Mouse (Mus musculus): Measurements from ENCODE around the gene Pkd1l2. TPM values are rescaled to one million over a fixed set of nuclear protein-coding genes. Genes with fewer than 3 reads are reported as not detected.

Pkd1l2 gene
- polyA plus RNA-seq, 2 experiments: not detected

DNA sequence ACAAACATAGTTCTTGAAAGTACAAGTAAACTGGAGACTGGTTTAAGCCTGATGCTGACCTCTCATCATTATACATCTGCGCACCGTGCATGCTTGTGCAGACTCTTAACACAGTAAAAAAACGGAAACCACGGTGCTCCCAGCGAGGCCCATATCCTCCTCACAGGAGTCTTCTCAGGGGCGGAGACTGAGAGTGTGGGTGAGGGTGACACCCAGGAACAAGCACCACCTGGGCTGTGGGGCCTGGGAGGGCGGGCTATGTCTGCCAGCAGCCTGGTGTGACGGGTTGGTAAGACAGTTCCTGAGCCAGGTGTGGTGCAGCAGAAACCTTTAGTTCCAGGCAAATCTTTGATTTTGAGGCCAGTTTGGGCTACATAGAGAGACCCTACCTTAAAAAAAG, 129.8 kb downstream of the Pkd1l2 start:
- no peak overlapping the region for H3K9ac ChIP-seq (replicated peaks)
- H3K4me1 ChIP-seq (replicated peaks; ENCODE audit: control insufficient read depth in 2 of 2, insufficient read depth in 2 of 2, low read length in 1 of 2): peaks cover 6 to 7% of the 10 kb centered on the region in 2 experiments
- H3K27me3 ChIP-seq (ENCODE audit: control insufficient read depth, insufficient read depth, low read length): no peaks in the 10 kb centered on the region
- ATAC-seq (ENCODE audit: insufficient read depth): no peak
- 51% methylated on average over 8 of the region's 8 CpGs for WGBS (ENCODE audit: insufficient replicate concordance)
- H3K27ac ChIP-seq: no peak overlapping the region
- no peak for TF ChIP-seq EP300 (IDR thresholded peaks at IDR 0.05; ENCODE audit: low read depth)
- no peak for TF ChIP-seq CTCF (IDR thresholded peaks at IDR 0.05; ENCODE audit: low read depth)
- no peak for DNase-seq (ENCODE audit: low read depth in 3 of 3, low spot score in 3 of 3)
- no peak overlapping the region for H3K4me3 ChIP-seq (ENCODE audit: insufficient read depth in 1 of 2, low read depth in 2 of 2, low read length in 2 of 2)
- H3K36me3 ChIP-seq (replicated peaks; ENCODE audit: control insufficient read depth, insufficient read depth, low read depth): peaks cover 9% of the 10 kb centered on the region
- no peak overlapping the region for H3K4me2 ChIP-seq (ENCODE audit: low read depth)
- no peaks in the 10 kb centered on the region for H3K9me3 ChIP-seq (ENCODE audit: control insufficient read depth, low read length)

DNA sequence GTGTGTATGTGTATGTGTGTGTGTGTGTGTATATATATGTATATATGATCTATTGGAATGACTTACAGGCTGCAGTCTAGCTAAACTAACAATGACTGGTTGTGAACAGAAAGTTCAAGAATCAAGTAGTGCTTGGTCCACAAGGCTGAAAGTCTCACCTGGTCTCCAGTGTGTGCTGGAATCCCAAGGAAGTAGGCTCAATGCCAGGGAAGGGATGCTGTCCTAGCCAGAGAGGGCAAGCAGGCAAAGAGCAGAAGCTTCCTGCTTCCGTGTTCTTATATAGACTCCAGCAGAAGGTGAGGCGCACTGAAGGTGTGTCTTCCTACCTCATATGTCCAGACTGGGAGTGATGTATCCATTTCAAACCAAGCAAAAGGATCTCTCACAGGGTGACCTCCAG, 130.5 kb downstream of the Pkd1l2 start:
- ATAC-seq (ENCODE audit: insufficient read depth): no peak
- TF ChIP-seq EP300 (IDR thresholded peaks at IDR 0.05; ENCODE audit: low read depth) (no peak), CTCF (IDR thresholded peaks at IDR 0.05; ENCODE audit: low read depth) (no peak)

DNA sequence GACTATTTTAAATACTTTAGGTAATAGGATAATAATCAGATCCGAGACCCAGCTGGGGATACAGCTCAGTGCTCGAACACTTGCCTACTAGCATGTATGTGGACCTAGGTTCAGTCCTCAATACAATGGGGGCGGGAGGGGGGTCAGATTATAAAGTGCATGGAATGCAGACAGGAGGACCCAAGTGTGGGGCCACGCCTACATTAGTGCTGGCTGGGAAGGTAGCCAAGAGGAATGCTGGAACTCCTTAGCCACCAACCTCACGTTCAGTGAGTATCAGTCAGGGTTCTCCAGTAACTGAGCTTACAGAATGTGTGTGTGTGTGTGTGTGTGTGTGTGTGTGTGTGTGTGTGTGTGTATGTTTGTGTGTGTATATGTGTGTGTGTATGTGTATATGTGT, 130.9 kb downstream of the Pkd1l2 start:
- Histone ChIP-seq H3K4me1 (replicated peaks; ENCODE audit: control insufficient read depth in 2 of 2, insufficient read depth in 2 of 2, low read length in 1 of 2) (peaks cover 9 to 14% of the 10 kb centered on the region in 2 experiments), H3K9ac (replicated peaks) (no peak overlapping the region), H3K27me3 (ENCODE audit: control insufficient read depth, insufficient read depth, low read length) (no peaks in the 10 kb centered on the region), H3K9me3 (ENCODE audit: control insufficient read depth, low read length) (no peaks in the 10 kb centered on the region), H3K4me3 (ENCODE audit: insufficient read depth in 1 of 2, low read depth in 2 of 2, low read length in 2 of 2) (no peak overlapping the region), H3K4me2 (ENCODE audit: low read depth) (no peak overlapping the region), H3K27ac (no peak overlapping the region), H3K36me3 (replicated peaks; ENCODE audit: control insufficient read depth, insufficient read depth, low read depth) (peaks cover 3% of the 10 kb centered on the region)
- no peak for ATAC-seq (ENCODE audit: insufficient read depth)
- TF ChIP-seq CTCF (IDR thresholded peaks at IDR 0.05; ENCODE audit: low read depth) (no peak), EP300 (IDR thresholded peaks at IDR 0.05; ENCODE audit: low read depth) (no peak)
- no peak for DNase-seq (ENCODE audit: low read depth in 3 of 3, low spot score in 3 of 3)
- 62% methylated on average over 5 of the region's 5 CpGs for WGBS (ENCODE audit: insufficient replicate concordance)

More for the DNA sequence above, 130.5 kb downstream of the Pkd1l2 start:
- WGBS (ENCODE audit: insufficient replicate concordance): 75% methylated on average over 2 of the region's 2 CpGs
- Histone ChIP-seq H3K27ac (no peak overlapping the region), H3K9me3 (ENCODE audit: control insufficient read depth, low read length) (no peaks in the 10 kb centered on the region), H3K4me3 (ENCODE audit: insufficient read depth in 1 of 2, low read depth in 2 of 2, low read length in 2 of 2) (no peak overlapping the region), H3K27me3 (ENCODE audit: control insufficient read depth, insufficient read depth, low read length) (no peaks in the 10 kb centered on the region), H3K36me3 (replicated peaks; ENCODE audit: control insufficient read depth, insufficient read depth, low read depth) (peaks cover 7% of the 10 kb centered on the region), H3K4me1 (replicated peaks; ENCODE audit: control insufficient read depth in 2 of 2, insufficient read depth in 2 of 2, low read length in 1 of 2) (peaks cover 7 to 11% of the 10 kb centered on the region in 2 experiments), H3K9ac (replicated peaks) (no peak overlapping the region), H3K4me2 (ENCODE audit: low read depth) (no peak overlapping the region)
- DNase-seq (ENCODE audit: low read depth in 3 of 3, low spot score in 3 of 3): no peak

DNA sequence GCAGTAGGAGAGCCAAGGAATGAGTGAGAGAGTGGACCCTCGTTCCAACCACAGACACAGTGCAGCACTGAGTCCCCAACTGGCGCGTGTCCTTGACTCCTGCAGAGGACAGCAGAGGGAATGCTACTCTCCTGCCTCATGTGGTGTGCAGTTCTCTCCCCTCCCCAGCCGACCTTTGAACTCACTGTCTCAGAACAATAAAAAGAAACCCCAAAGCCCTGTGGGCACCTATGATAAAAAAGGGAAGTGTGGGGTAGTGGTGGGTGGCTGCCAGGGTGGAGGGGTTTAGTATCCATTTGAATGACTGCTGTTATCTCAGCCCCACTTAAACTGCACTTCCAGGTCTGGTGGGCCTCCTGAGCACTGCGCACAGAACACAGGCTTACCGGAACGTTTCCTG, 134.7 kb downstream of the Pkd1l2 start:
- no peak overlapping the region for H3K9ac ChIP-seq (replicated peaks)
- ATAC-seq (ENCODE audit: insufficient read depth): no peak

DNA sequence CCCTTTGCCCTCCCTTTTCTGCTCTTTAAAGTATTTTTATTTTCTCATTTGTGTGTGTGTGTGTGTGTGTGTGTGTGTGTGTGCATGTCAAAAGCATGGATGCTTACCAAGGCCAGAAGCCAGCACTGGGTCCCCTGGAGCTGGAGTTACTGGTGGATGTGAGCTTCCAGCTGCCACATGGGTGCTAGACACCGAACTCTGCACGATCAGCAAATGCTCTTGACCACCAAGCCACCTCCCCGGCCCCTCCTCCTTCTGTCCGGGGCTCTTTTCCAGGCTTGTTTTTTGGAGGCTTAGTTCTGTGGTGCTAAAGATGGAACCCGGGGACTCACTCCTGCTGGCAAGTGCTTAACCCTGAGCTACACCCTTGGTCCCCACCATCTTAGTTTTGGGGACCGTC, 135.4 kb downstream of the Pkd1l2 start:
- H3K9me3 ChIP-seq (ENCODE audit: control insufficient read depth, low read length): no peaks in the 10 kb centered on the region
- peak overlapping the region; percentile 42 to 55; a peak in 3 of 4 replicates for H3K4me3 ChIP-seq (ENCODE audit: insufficient read depth in 1 of 2, low read depth in 2 of 2, low read length in 2 of 2)
- H3K4me1 ChIP-seq (replicated peaks; ENCODE audit: control insufficient read depth in 2 of 2, insufficient read depth in 2 of 2, low read length in 1 of 2): peaks cover 36 to 46% of the 10 kb centered on the region in 2 experiments
- H3K27ac ChIP-seq: peak overlapping the region; percentile 74
- H3K27me3 ChIP-seq (ENCODE audit: control insufficient read depth, insufficient read depth, low read length): no peaks in the 10 kb centered on the region
- 52% methylated on average over 6 of the region's 6 CpGs for WGBS (ENCODE audit: insufficient replicate concordance)
- ATAC-seq (ENCODE audit: insufficient read depth) (no peak), DNase-seq (ENCODE audit: low read depth in 3 of 3, low spot score in 3 of 3) (no peak)
- no peaks in the 10 kb centered on the region for H3K36me3 ChIP-seq (replicated peaks; ENCODE audit: control insufficient read depth, insufficient read depth, low read depth)
- H3K9ac ChIP-seq (replicated peaks): peak overlapping the region; percentile 43
- TF ChIP-seq EP300 (IDR thresholded peaks at IDR 0.05; ENCODE audit: low read depth) (no peak), CTCF (IDR thresholded peaks at IDR 0.05; ENCODE audit: low read depth) (no peak)
- peak overlapping the region; percentile 73 for H3K4me2 ChIP-seq (ENCODE audit: low read depth)

More for the DNA sequence above, 134.7 kb downstream of the Pkd1l2 start:
- Histone ChIP-seq H3K4me2 (ENCODE audit: low read depth) (peak overlapping the region; percentile 11; the same call in 1 of the 2 replicates), H3K9me3 (ENCODE audit: control insufficient read depth, low read length) (no peaks in the 10 kb centered on the region), H3K27ac (no peak overlapping the region), H3K27me3 (ENCODE audit: control insufficient read depth, insufficient read depth, low read length) (no peaks in the 10 kb centered on the region), H3K36me3 (replicated peaks; ENCODE audit: control insufficient read depth, insufficient read depth, low read depth) (no peaks in the 10 kb centered on the region), H3K4me1 (replicated peaks; ENCODE audit: control insufficient read depth in 2 of 2, insufficient read depth in 2 of 2, low read length in 1 of 2) (peaks cover 32 to 42% of the 10 kb centered on the region in 2 experiments), H3K4me3 (ENCODE audit: insufficient read depth in 1 of 2, low read depth in 2 of 2, low read length in 2 of 2) (no peak overlapping the region)
- 23% methylated on average over 7 of the region's 7 CpGs for WGBS (ENCODE audit: insufficient replicate concordance)
- no peak for TF ChIP-seq EP300 (IDR thresholded peaks at IDR 0.05; ENCODE audit: low read depth)
- TF ChIP-seq CTCF (IDR thresholded peaks at IDR 0.05; ENCODE audit: low read depth): no peak
- DNase-seq (ENCODE audit: low read depth in 3 of 3, low spot score in 3 of 3): no peak
